Mouse (Mus musculus) midbrain, embryonic 15.5 days (tissue): ENCODE results near the gene Slain1. TPM values are rescaled to one million over a fixed set of nuclear protein-coding genes. Genes with fewer than 3 reads are reported as not detected.
A peak's percentile ranks its signal among the peaks of the same experiment; 100 is the strongest.

Experiments
- ATAC-seq: fragments of 200-750 bp; cut with Nextera tagmentation; replicated peaks from 2 replicates; pipeline ENCODE4 v1.8.0; 2017; ENCODE audit warnings: moderate TSS enrichment
- H3K27ac ChIP-seq: fragments of 300-500 bp; sonication (generic); 2 replicates; pipeline ENCODE4 v1.5.1; 2015; ENCODE audit warnings: mild to moderate bottlenecking, inconsistent platforms
- H3K27me3 ChIP-seq: fragments of 300-500 bp; sonication (generic); replicated peaks from 2 replicates; pipeline ENCODE4 v1.6.1; 2015; ENCODE audit warnings: inconsistent platforms
- H3K36me3 ChIP-seq: fragments of 300-500 bp; sonication (generic); replicated peaks from 2 replicates; pipeline ENCODE4 v1.6.1; 2015; ENCODE audit warnings: inconsistent platforms
- H3K4me1 ChIP-seq: fragments of 300-500 bp; sonication (generic); 2 replicates; pipeline ENCODE4 v1.6.1; 2015; ENCODE audit warnings: inconsistent platforms
- H3K4me2 ChIP-seq: fragments of 300-500 bp; sonication (generic); 2 replicates; pipeline ENCODE4 v1.6.1; 2015; ENCODE audit warnings: inconsistent platforms, mild to moderate bottlenecking, moderate library complexity
- H3K4me3 ChIP-seq: fragments of 300-500 bp; sonication (generic); 2 replicates; pipeline ENCODE4 v1.5.1; 2015; ENCODE audit warnings: mild to moderate bottlenecking, inconsistent platforms
- H3K9ac ChIP-seq: fragments of 300-500 bp; sonication (generic); 2 replicates; pipeline ENCODE4 v1.6.1; 2015; ENCODE audit warnings: mild to moderate bottlenecking, inconsistent platforms
- H3K9me3 ChIP-seq: fragments of 300-500 bp; sonication (generic); 2 replicates; pipeline ENCODE4 v1.6.1; 2016; ENCODE audit warnings: inconsistent platforms
- WGBS: fragments of 180-500 bp; shearing (Covaris S2); methylation state at CpG from one replicate; pipeline ENCODE4 v1.1.7; 2015; ENCODE audit warnings: mixed read lengths; 5-methylcytosine and 5-hydroxymethylcytosine counted together
- polyA plus RNA-seq: library from polyadenylated mRNA; unstranded; fragments of >200 nt; fragmentation: Nextera tagmentation; extraction: Ambion mirVana; gene quantifications from 2 replicates; pipeline ENCODE4 v1.2.1, GENCODE M21; 2015

The Slain1 gene
- polyA plus RNA-seq = 21.7 TPM in 2 replicates

- WGBS = under 1% methylated on average over 32 of the region's 32 CpGs
- peak within 1 kb of the TSS; percentile 97 for H3K27ac ChIP-seq
- peak within 1 kb of the TSS; percentile 100 for H3K4me3 ChIP-seq
- H3K4me2 ChIP-seq = peak within 1 kb of the TSS; percentile 67
- peaks cover 49% of the 10 kb centered on the region for H3K4me1 ChIP-seq
- H3K9ac ChIP-seq = peak within 1 kb of the TSS; percentile 91
- H3K27me3 ChIP-seq = no peaks in the 10 kb centered on the region
- H3K9me3 ChIP-seq = no peaks in the 10 kb centered on the region
- H3K36me3 ChIP-seq = no peaks in the 10 kb centered on the region
- ATAC-seq = peak; percentile 97
These were observed at the start of gene Slain1 for GRCm38 (mm10) chr14:103649896-103650334. Gene Slain1, plus strand, starts transcription at chr14:103650228.

GRCm38 (mm10) chr14:103608063-103608462, 42.0 kb upstream of the Slain1 start:
- Histone ChIP-seq H3K4me3 (no peak overlapping the region), H3K27ac (no peak overlapping the region), H3K36me3 (no peaks in the 10 kb centered on the region), H3K27me3 (no peaks in the 10 kb centered on the region), H3K4me1 (no peaks in the 10 kb centered on the region), H3K4me2 (no peak overlapping the region), H3K9me3 (no peaks in the 10 kb centered on the region), H3K9ac (no peak overlapping the region)
- 82% methylated on average over 8 of the region's 8 CpGs for WGBS
- ATAC-seq = no peak

- no peaks in the 10 kb centered on the region for H3K36me3 ChIP-seq
- ATAC-seq = peak; percentile 73; the same call in 1 of the 2 replicates
- no peak overlapping the region for H3K4me2 ChIP-seq
- H3K4me1 ChIP-seq = no peaks in the 10 kb centered on the region
- H3K27me3 ChIP-seq = no peaks in the 10 kb centered on the region
- H3K27ac ChIP-seq = no peak overlapping the region
- WGBS = 60% methylated on average over 6 of the region's 6 CpGs
- no peak overlapping the region for H3K4me3 ChIP-seq
- H3K9me3 ChIP-seq = no peaks in the 10 kb centered on the region
- no peak overlapping the region for H3K9ac ChIP-seq
These were observed 36.3 kb upstream of the Slain1 start for GRCm38 (mm10) chr14:103613573-103614271.

- H3K36me3 ChIP-seq = no peaks in the 10 kb centered on the region
- H3K4me3 ChIP-seq = no peak overlapping the region
- ATAC-seq = no peak
- no peaks in the 10 kb centered on the region for H3K27me3 ChIP-seq
- H3K4me2 ChIP-seq = no peak overlapping the region
- no peaks in the 10 kb centered on the region for H3K4me1 ChIP-seq
- H3K9ac ChIP-seq = no peak overlapping the region
- no peaks in the 10 kb centered on the region for H3K9me3 ChIP-seq
- 86% methylated on average over 4 of the region's 4 CpGs for WGBS
- no peak overlapping the region for H3K27ac ChIP-seq
These were observed 35.8 kb upstream of the Slain1 start for GRCm38 (mm10) chr14:103614272-103614587.

GRCm38 (mm10) chr14:103619756-103620155, 30.3 kb upstream of the Slain1 start:
- Histone ChIP-seq H3K36me3 (no peaks in the 10 kb centered on the region), H3K27ac (no peak overlapping the region), H3K4me1 (no peaks in the 10 kb centered on the region), H3K4me2 (no peak overlapping the region), H3K9ac (no peak overlapping the region), H3K4me3 (no peak overlapping the region), H3K27me3 (no peaks in the 10 kb centered on the region), H3K9me3 (no peaks in the 10 kb centered on the region)
- 89% methylated on average over 4 of the region's 4 CpGs for WGBS
- no peak for ATAC-seq

GRCm38 (mm10) chr14:103621207-103621606, 28.8 kb upstream of the Slain1 start:
- Histone ChIP-seq H3K9me3 (no peaks in the 10 kb centered on the region), H3K36me3 (no peaks in the 10 kb centered on the region), H3K27ac (no peak overlapping the region), H3K27me3 (no peaks in the 10 kb centered on the region), H3K4me3 (no peak overlapping the region), H3K9ac (no peak overlapping the region), H3K4me2 (no peak overlapping the region), H3K4me1 (no peaks in the 10 kb centered on the region)
- WGBS = 88% methylated on average over 2 of the region's 2 CpGs
- no peak for ATAC-seq

- no peak for ATAC-seq
- Histone ChIP-seq H3K27ac (no peak overlapping the region), H3K9me3 (no peaks in the 10 kb centered on the region), H3K27me3 (no peaks in the 10 kb centered on the region), H3K9ac (no peak overlapping the region), H3K4me1 (no peaks in the 10 kb centered on the region), H3K36me3 (no peaks in the 10 kb centered on the region), H3K4me3 (no peak overlapping the region), H3K4me2 (no peak overlapping the region)
- WGBS = 88% methylated on average over 6 of the region's 6 CpGs
These were observed 23.9 kb upstream of the Slain1 start for GRCm38 (mm10) chr14:103626100-103626499.

- no peak overlapping the region for H3K27ac ChIP-seq
- ATAC-seq = no peak
- H3K4me1 ChIP-seq = no peaks in the 10 kb centered on the region
- H3K9ac ChIP-seq = no peak overlapping the region
- no peaks in the 10 kb centered on the region for H3K9me3 ChIP-seq
- 87% methylated on average over 7 of the region's 7 CpGs for WGBS
- H3K4me3 ChIP-seq = no peak overlapping the region
- no peaks in the 10 kb centered on the region for H3K27me3 ChIP-seq
- no peaks in the 10 kb centered on the region for H3K36me3 ChIP-seq
- H3K4me2 ChIP-seq = no peak overlapping the region
These were observed 20.2 kb upstream of the Slain1 start for GRCm38 (mm10) chr14:103629639-103630364.

GRCm38 (mm10) chr14:103630545-103630944, 19.5 kb upstream of the Slain1 start:
- ATAC-seq = no peak
- H3K4me3 ChIP-seq = no peak overlapping the region
- no peak overlapping the region for H3K27ac ChIP-seq

GRCm38 (mm10) chr14:103643933-103644332, 6.1 kb upstream of the Slain1 start:
- no peaks in the 10 kb centered on the region for H3K27me3 ChIP-seq
- 40% methylated on average over 3 of the region's 3 CpGs for WGBS
- peaks cover 10% of the 10 kb centered on the region for H3K4me1 ChIP-seq
- H3K27ac ChIP-seq = no peak overlapping the region
- H3K9ac ChIP-seq = no peak overlapping the region
- no peaks in the 10 kb centered on the region for H3K9me3 ChIP-seq
- no peak for ATAC-seq
- H3K4me2 ChIP-seq = no peak overlapping the region
- H3K4me3 ChIP-seq = no peak overlapping the region
- H3K36me3 ChIP-seq = no peaks in the 10 kb centered on the region

More at GRCm38 (mm10) chr14:103630545-103630944, 19.5 kb upstream of the Slain1 start:
- Histone ChIP-seq H3K27me3 (no peaks in the 10 kb centered on the region), H3K9ac (no peak overlapping the region), H3K9me3 (no peaks in the 10 kb centered on the region), H3K36me3 (no peaks in the 10 kb centered on the region), H3K4me1 (no peaks in the 10 kb centered on the region), H3K4me2 (no peak overlapping the region)
- WGBS = 79% methylated on average over 8 of the region's 8 CpGs

- Histone ChIP-seq H3K27ac (peak overlapping the region; percentile 65; the same call in 1 of the 2 replicates), H3K27me3 (no peaks in the 10 kb centered on the region), H3K4me1 (peaks cover 35% of the 10 kb centered on the region), H3K36me3 (no peaks in the 10 kb centered on the region), H3K4me3 (no peak overlapping the region), H3K4me2 (peak overlapping the region; percentile 67; the same call in 1 of the 2 replicates), H3K9ac (no peak overlapping the region; the same call in 1 of the 2 replicates), H3K9me3 (no peaks in the 10 kb centered on the region)
- ATAC-seq = no peak
- WGBS = 45% methylated on average over 2 of the region's 2 CpGs
These were observed 2.0 kb upstream of the Slain1 start for GRCm38 (mm10) chr14:103647981-103648380.

GRCm38 (mm10) chr14:103648623-103649255, 1.3 kb upstream of the Slain1 start:
- H3K4me2 ChIP-seq = peak overlapping the region; percentile 67
- no peak overlapping the region; the same call in 1 of the 2 replicates for H3K9ac ChIP-seq
- no peaks in the 10 kb centered on the region for H3K36me3 ChIP-seq
- no peak for ATAC-seq
- H3K27me3 ChIP-seq = no peaks in the 10 kb centered on the region
- peak overlapping the region; percentile 24 for H3K4me3 ChIP-seq
- 23% methylated on average over 12 of the region's 12 CpGs for WGBS
- H3K4me1 ChIP-seq = peaks cover 41% of the 10 kb centered on the region
- H3K9me3 ChIP-seq = no peaks in the 10 kb centered on the region
- H3K27ac ChIP-seq = peak overlapping the region; percentile 65
